Mouse (Mus musculus): ENCODE measurements around the gene Birc3. TPM values are rescaled to one million over a fixed set of nuclear protein-coding genes. Genes with fewer than 3 reads are reported as not detected.
"Not testable (repeated sequence)": the region's sequence is repeated elsewhere in the genome, so short reads cannot be mapped to it uniquely, and the experiment has no call there.

Gene Birc3
- polyA plus RNA-seq, 1 experiment, result 6.0 TPM

DNA sequence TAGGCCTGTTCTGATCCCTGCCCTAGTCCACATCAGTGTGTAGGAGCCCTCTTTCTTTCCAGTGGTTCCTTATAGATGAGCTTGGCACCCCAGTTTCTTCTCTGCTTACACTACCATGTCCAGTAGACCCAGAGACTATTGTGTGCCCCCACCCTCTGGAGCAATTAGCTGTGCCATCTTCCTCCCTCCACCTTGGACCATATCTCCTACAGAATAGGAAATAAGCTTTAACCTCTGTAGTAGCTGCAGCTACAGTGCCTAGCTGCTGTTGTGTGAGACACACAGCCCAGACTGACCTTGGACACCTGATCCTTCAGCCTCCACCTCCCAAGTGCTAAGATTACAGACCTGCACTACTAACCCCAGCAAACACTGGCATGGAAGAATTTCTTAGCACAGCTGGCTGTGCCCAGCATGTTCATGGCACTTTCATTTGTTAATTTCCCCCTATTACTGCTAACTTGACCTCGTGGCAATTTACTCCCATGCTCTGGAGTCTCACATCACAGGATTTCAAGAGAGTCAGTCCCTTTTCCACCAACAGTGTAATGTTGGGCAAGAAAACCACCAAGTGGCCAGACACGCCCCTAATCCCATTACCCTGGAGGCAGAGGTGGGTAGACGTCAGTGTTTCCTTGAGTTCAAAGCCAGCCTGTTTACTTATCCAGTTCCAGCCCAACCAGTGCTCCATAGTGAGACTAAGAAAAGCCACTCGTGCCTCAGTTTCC lies 1.5 kb downstream of the Birc3 start:
- Histone ChIP-seq H3K9ac (ENCODE audit: low read depth, poor library complexity, severe bottlenecking) (0 out of 2 replicates have a peak overlapping the region, but pooled peaks have one; percentile 60), H3K4me1 (ENCODE audit: control insufficient read depth, insufficient read depth, low read length) (no peaks in the 10 kb centered on the region), H3K4me3 (ENCODE audit: low read depth, low read length) (no peak overlapping the region), H3K9me3 (replicated peaks; ENCODE audit: control insufficient read depth, insufficient read depth, low read length, poor library complexity, severe bottlenecking) (no peaks in the 10 kb centered on the region; the same call in 1 of the 2 replicates), H3K27ac (ENCODE audit: insufficient read depth, low read length) (0 out of 2 replicates have a peak overlapping the region, but pooled peaks have one; percentile 37), H3K27me3 (ENCODE audit: control insufficient read depth, insufficient read depth, low read length, poor library complexity, severe bottlenecking) (no peaks in the 10 kb centered on the region), H3K36me3 (ENCODE audit: control insufficient read depth, insufficient read depth, low read length, poor library complexity, severe bottlenecking) (no peaks in the 10 kb centered on the region)
- TF ChIP-seq EP300 (IDR thresholded peaks at IDR 0.05; ENCODE audit: insufficient read depth, low read depth, low read length) (no peak), CTCF (IDR thresholded peaks at IDR 0.05; ENCODE audit: low read depth, low read length) (no peak), POLR2A (IDR thresholded peaks at IDR 0.05; ENCODE audit: insufficient read depth, low read length) (no peak)

DNA sequence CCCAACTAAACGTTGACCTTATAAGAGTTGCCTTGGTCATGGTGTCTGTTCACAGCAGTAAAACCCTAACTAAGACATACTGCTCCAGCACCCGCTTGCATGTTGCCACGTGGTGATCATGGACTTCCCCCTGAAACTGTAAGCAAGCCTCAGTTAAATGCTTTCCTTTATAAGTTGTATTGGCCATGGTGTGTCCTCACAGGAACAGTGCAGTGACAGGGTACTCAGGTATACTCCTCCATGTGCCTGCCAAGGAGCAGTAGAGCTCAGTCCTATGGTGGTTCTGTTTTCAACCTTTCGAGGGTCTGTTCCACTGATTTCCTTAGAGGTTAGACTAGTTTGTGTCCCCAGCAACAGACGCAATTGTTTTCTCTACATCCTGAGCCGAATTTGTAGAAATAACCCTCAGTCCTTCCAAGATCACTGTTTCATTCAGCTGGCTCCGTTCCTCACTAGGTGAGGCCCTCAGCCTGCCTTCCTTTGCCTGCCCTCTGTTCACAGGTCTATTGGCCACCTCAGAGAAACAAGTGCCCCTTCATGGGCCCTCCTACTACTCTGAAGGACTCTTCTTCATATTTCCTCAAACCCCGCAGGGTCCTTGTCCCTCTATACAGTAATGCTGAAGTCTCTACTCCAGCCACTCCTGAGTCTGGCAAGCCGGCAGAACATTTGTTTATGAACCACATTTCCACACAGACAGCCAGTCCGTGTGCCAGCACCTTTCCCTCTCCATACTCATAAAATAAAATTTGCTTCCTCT lies 2.2 kb downstream of the Birc3 start:
- Histone ChIP-seq H3K9ac (ENCODE audit: low read depth, poor library complexity, severe bottlenecking) (no peak overlapping the region), H3K27ac (ENCODE audit: insufficient read depth, low read length) (no peak overlapping the region), H3K4me3 (ENCODE audit: low read depth, low read length) (no peak overlapping the region), H3K9me3 (replicated peaks; ENCODE audit: control insufficient read depth, insufficient read depth, low read length, poor library complexity, severe bottlenecking) (no peaks in the 10 kb centered on the region; the same call in 1 of the 2 replicates), H3K36me3 (ENCODE audit: control insufficient read depth, insufficient read depth, low read length, poor library complexity, severe bottlenecking) (no peaks in the 10 kb centered on the region), H3K4me1 (ENCODE audit: control insufficient read depth, insufficient read depth, low read length) (no peaks in the 10 kb centered on the region), H3K27me3 (ENCODE audit: control insufficient read depth, insufficient read depth, low read length, poor library complexity, severe bottlenecking) (no peaks in the 10 kb centered on the region)
- no peak for TF ChIP-seq CTCF (IDR thresholded peaks at IDR 0.05; ENCODE audit: low read depth, low read length)
- TF ChIP-seq POLR2A (IDR thresholded peaks at IDR 0.05; ENCODE audit: insufficient read depth, low read length), result no peak
- TF ChIP-seq EP300 (IDR thresholded peaks at IDR 0.05; ENCODE audit: insufficient read depth, low read depth, low read length), result no peak

DNA sequence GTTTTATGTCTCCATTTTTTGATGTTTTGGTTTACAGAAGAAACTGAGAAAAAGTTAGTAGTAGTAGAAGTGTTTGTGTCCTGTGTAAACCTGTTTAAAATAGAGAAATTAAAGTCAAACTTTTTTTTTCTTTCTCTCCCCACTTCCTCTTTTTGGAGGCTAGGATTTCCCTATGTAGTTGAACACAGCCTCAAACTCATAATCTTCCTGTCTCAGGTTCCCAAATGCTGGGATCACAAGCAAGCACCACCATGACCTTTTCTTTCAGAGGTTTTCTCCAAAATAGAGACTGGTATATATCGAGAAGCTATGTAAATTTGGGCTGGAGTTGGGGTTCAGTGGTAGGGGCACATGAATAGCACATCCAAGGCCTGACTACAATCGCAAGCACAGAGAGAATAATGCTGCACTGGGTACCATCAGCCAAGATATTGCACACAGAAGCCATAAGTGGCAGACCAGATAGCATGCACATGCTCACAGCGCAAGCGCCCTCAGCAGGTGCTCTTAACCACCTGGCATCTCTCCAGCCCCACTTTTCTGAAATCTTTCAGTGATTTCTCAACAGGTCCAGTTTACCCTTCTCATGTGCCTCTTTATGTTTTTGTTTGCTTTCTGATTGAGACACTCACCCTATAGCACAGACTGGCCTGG lies 4.0 kb downstream of the Birc3 start:
- no peaks in the 10 kb centered on the region for H3K36me3 ChIP-seq (ENCODE audit: control insufficient read depth, insufficient read depth, low read length, poor library complexity, severe bottlenecking)
- H3K9ac ChIP-seq (ENCODE audit: low read depth, poor library complexity, severe bottlenecking), result no peak overlapping the region
- H3K27ac ChIP-seq (ENCODE audit: insufficient read depth, low read length), result no peak overlapping the region

DNA sequence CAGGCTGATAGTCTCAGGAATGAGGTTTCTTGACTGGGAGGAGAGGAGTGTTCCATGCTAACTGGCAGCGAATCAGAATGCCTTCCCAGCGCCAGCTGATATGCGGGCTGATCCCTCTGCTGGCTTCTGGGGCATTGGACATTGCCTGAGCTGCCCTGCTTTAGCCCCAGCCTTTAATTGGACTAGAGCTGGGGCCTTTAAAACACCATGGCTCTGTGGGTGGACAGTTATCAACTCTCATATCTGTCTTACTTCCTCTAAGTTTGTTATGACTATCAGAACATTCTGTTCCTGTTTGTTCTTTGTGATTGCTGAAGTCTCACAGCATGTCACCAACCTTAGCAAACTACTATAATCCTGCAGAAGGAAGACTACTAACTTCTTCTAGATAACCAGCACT lies 5.0 kb downstream of the Birc3 start:
- no peak for TF ChIP-seq EP300 (IDR thresholded peaks at IDR 0.05; ENCODE audit: insufficient read depth, low read depth, low read length)
- no peak for TF ChIP-seq POLR2A (IDR thresholded peaks at IDR 0.05; ENCODE audit: insufficient read depth, low read length)
- TF ChIP-seq CTCF (IDR thresholded peaks at IDR 0.05; ENCODE audit: low read depth, low read length), result no peak
- no peak overlapping the region for H3K9ac ChIP-seq (ENCODE audit: low read depth, poor library complexity, severe bottlenecking)
- H3K27ac ChIP-seq (ENCODE audit: insufficient read depth, low read length), result no peak overlapping the region
- no peaks in the 10 kb centered on the region for H3K27me3 ChIP-seq (ENCODE audit: control insufficient read depth, insufficient read depth, low read length, poor library complexity, severe bottlenecking)
- H3K4me1 ChIP-seq (ENCODE audit: control insufficient read depth, insufficient read depth, low read length), result no peaks in the 10 kb centered on the region
- H3K9me3 ChIP-seq (replicated peaks; ENCODE audit: control insufficient read depth, insufficient read depth, low read length, poor library complexity, severe bottlenecking), result no peaks in the 10 kb centered on the region; the same call in 1 of the 2 replicates
- no peak overlapping the region for H3K4me3 ChIP-seq (ENCODE audit: low read depth, low read length)
- H3K36me3 ChIP-seq (ENCODE audit: control insufficient read depth, insufficient read depth, low read length, poor library complexity, severe bottlenecking), result no peaks in the 10 kb centered on the region

More for the DNA sequence above, 4.0 kb downstream of the Birc3 start:
- Histone ChIP-seq H3K9me3 (replicated peaks; ENCODE audit: control insufficient read depth, insufficient read depth, low read length, poor library complexity, severe bottlenecking) (no peaks in the 10 kb centered on the region; the same call in 1 of the 2 replicates), H3K4me3 (ENCODE audit: low read depth, low read length) (no peak overlapping the region), H3K4me1 (ENCODE audit: control insufficient read depth, insufficient read depth, low read length) (no peaks in the 10 kb centered on the region), H3K27me3 (ENCODE audit: control insufficient read depth, insufficient read depth, low read length, poor library complexity, severe bottlenecking) (no peaks in the 10 kb centered on the region)
- no peak for TF ChIP-seq CTCF (IDR thresholded peaks at IDR 0.05; ENCODE audit: low read depth, low read length)
- no peak for TF ChIP-seq EP300 (IDR thresholded peaks at IDR 0.05; ENCODE audit: insufficient read depth, low read depth, low read length)
- no peak for TF ChIP-seq POLR2A (IDR thresholded peaks at IDR 0.05; ENCODE audit: insufficient read depth, low read length)

DNA sequence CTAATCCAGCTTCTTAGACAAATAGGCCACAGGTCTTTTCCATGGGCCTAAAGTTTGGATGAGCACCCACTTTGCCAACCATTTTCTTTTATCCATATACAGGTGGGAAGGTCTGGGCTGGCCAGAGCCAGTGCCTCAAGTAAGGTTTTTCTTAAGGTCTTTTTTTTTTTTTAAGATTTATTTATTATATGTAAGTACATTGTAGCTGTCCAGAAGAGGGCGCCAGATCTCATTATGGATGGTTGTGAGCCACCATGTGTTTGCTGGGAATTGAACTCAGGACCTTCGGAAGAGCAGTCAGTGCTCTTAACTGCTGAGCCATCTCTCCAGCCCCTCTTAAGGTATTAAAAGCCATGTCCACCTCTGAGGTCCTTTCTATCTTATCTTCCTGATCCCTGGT lies 6.0 kb downstream of the Birc3 start:
- H3K9me3 ChIP-seq (replicated peaks; ENCODE audit: control insufficient read depth, insufficient read depth, low read length, poor library complexity, severe bottlenecking); H3K4me1 ChIP-seq (ENCODE audit: control insufficient read depth, insufficient read depth, low read length); H3K27me3 ChIP-seq (ENCODE audit: control insufficient read depth, insufficient read depth, low read length, poor library complexity, severe bottlenecking); H3K36me3 ChIP-seq (ENCODE audit: control insufficient read depth, insufficient read depth, low read length, poor library complexity, severe bottlenecking); H3K9ac ChIP-seq (ENCODE audit: low read depth, poor library complexity, severe bottlenecking); H3K27ac ChIP-seq (ENCODE audit: insufficient read depth, low read length); H3K4me3 ChIP-seq (ENCODE audit: low read depth, low read length): not testable (repeated sequence)

Measured in ES-Bruce4 (cell line).